Mouse (Mus musculus) megakaryocyte, embryonic 14.5 days (primary cell): ENCODE measurements at regions not wholly inside any gene's neighbourhood (a gene's known extent, or its start where the extent isn't known, plus 50 kb on each side); places are given as distances from the start of the nearest gene placed in this dataset.

Source experiments
- FLI1 ChIP-seq: IDR thresholded peaks from 2 replicates; pipeline ENCODE4 v1.6.1; 2012; ENCODE audit warnings: low read length, inconsistent platforms, mixed read lengths
- GATA1 ChIP-seq: IDR thresholded peaks from 3 replicates; pipeline ENCODE4 v1.6.1; 2012; ENCODE audit warnings: mixed read lengths, low read length, inconsistent platforms, borderline replicate concordance

DNA sequence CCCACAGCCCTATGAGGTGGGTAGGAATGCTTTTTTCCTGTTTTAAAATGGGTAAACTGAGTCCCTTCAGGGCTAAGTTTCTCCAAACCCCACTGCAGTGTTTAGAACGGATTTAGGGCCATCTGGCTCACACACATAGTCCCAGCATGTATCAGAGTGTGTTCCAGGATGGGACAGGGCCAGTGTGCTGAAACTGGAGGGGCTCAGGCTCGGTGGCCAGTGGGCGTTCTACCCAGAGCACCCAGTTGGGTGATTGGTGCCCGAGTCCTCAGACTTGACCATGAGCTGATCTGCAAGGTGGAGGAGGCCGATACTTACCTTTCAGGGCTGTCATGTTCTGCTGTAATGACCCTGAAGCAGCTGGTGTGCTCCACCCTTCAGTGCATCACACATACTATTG is 176.6 kb upstream of the Map3k1 start:
- no peak for TF ChIP-seq GATA1
- TF ChIP-seq FLI1 = no peak
